Mouse (Mus musculus) lung, postnatal 25 days (tissue): ENCODE measurements at regions not wholly inside any gene's neighbourhood (a gene's known extent, or its start where the extent isn't known, plus 50 kb on each side); places are given as distances from the start of the nearest gene placed in this dataset.
A peak's percentile ranks its signal among the peaks of the same experiment; 100 is the strongest.
"Not testable (repeated sequence)": the region's sequence is repeated elsewhere in the genome, so short reads cannot be mapped to it uniquely, and the experiment has no call there.

ENCODE experiments used
- DNase-seq: peaks from one replicate; pipeline ENCODE4 v3.0.0; 2022; ENCODE audit warnings: low spot score

GRCm38 (mm10) chr11:40159161-40159560 lies 535.8 kb downstream of the Mat2b start:
- not testable (repeated sequence) for DNase-seq

GRCm38 (mm10) chr11:40149312-40149711 lies 545.7 kb downstream of the Mat2b start:
- peak; percentile 2 for DNase-seq

DNA sequence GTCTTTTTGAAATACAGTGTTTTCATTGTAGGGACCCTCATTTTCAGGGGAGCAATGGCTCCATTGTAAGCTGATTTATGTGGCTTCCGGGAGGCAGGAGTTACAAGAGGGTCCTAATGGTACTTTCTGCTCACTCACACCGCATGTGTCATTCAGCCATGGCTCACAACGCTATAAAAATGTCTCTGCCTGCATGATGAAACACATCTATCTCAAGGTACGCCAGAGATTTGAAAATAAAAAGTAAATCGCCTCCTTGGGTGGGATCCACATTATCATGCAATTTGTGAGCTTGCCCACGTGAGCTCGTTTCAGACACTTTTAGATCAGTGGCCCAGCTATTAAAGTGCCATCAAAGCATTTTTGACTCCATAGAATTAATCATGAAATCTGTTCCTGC lies 557.2 kb downstream of the Mat2b start:
- no peak for DNase-seq

GRCm38 (mm10) chr11:40102613-40103012 lies 592.4 kb downstream of the Mat2b start:
- no peak for DNase-seq

GRCm38 (mm10) chr11:40074317-40074716 lies 620.7 kb downstream of the Mat2b start:
- DNase-seq, result no peak

DNA sequence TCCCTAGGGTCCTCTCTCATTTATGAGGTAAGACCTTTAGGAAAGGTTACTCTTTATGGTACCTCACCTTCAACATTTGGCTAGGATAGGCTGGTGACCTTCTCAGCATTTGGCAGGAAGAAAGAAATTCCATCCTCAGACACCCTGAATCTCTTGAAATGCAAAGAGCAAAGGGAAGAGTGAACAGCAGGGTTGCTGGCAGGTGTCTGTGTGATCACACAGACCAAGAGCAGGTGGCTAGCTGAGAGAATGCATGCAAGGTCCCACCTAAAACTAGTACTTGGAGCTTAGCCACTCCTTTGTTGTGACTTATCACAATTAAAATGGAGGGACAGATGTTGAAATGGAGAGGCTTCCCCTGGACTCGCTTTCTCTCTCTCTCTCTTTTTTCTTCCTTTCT lies 644.5 kb downstream of the Mat2b start:
- no peak for DNase-seq

DNA sequence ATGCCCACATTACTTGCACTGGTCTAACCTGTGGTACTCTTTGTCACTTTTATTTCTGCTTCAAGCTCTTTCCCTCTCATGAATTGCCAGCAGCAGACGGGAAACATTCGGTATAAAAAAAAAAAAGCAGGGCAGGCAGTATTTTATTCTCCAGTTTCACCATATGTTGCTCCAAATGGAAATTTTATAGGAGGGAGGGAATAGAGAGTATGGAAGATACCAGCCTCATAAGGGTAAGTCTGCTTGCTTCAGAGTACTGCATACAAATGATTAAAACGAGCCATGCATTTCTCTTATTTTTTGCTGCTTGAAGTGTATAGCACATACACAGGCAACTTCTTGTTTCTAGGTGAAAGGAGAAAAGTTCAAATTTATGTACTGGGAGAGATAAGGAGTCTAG lies 667.5 kb downstream of the Mat2b start:
- DNase-seq, result no peak

DNA sequence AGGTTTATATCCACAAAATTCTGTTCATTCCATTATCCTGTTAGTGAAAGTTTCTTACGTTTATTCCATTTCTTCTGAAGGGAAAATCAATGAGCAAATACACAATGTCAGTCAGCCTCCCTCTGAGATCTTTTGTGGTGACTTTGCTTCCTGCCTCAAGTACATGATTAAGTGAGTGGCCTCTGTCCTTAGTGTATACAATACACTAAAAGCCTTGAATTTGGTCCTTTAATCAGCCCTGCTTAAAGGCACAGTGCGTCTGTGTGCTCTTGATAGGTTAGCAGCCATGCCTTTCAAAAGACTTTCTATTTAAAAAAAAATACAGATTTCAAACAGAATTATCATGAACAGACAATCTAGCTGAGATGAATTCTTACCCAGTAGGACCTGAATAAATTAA lies 695.5 kb downstream of the Mat2b start:
- DNase-seq, result no peak

DNA sequence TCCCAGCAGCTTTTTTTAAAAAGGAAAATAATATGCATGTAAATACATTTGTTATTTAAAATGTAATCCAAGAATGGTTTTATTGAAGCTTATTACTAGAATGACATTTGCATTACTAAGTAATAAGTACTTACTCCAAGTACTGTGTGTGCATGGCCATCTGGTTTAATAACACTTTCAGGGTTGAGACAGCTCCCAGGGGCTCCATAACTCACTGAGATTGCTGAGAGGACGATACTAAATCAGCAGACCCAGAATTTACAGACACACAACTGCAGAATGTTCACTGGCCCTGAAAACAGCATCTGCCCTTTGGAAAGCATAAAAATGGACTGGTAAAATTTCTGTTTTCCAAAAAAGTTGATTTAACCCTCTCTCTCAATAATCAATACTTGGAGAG lies 696.4 kb downstream of the Mat2b start:
- DNase-seq, result no peak

- no peak for DNase-seq
Observed at GRCm38 (mm10) chr11:39972585-39972984, 722.4 kb downstream of the Mat2b start.

- DNase-seq, result no peak
Observed at GRCm38 (mm10) chr11:39963705-39964104, 731.3 kb downstream of the Mat2b start.

GRCm38 (mm10) chr11:39954426-39954825 lies 740.6 kb downstream of the Mat2b start:
- DNase-seq, result no peak

GRCm38 (mm10) chr11:39944196-39944595 lies 750.8 kb downstream of the Mat2b start:
- no peak for DNase-seq

- no peak for DNase-seq
Observed at GRCm38 (mm10) chr11:39934216-39934615, 760.8 kb downstream of the Mat2b start.

DNA sequence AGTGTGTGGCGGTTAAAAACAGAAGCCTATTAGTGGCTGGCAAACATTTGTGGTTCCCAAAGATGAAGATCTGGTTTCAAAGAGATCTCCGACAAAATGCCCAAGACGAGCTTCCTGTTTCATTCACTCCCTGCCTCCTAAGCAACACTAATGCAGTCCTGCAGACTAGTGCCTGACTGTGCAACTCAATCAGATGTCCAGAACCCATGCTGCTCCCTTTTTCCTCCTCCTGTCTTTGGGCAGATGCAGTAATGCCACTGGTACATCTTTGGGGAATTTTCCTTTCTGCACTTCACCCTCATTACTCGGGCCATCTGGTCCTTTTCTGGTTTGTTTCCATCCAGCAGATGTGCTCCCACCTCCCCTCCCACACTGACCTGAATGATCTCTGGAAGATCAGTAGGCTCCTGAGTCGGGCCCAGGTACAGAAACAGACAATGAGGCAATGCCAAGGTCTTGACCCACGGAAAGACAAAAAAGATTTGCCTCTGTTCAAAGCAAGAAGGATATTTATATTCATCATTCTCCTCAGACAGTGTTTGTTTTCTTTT lies 771.0 kb downstream of the Mat2b start:
- DNase-seq, result no peak

- peak; percentile 0 for DNase-seq
Observed at GRCm38 (mm10) chr11:39917716-39918347, 777.2 kb downstream of the Mat2b start.

- no peak for DNase-seq
Observed at GRCm38 (mm10) chr11:39899644-39900225, 795.3 kb downstream of the Mat2b start.

GRCm38 (mm10) chr11:39883305-39883704 lies 811.7 kb downstream of the Mat2b start:
- no peak for DNase-seq

- no peak for DNase-seq
Observed at GRCm38 (mm10) chr11:39868451-39868979, 826.5 kb downstream of the Mat2b start.
